Mouse (Mus musculus) left cerebral cortex, adult 9 months (tissue): ENCODE results near the gene Ccdc180.

ENCODE experiments used
- DNase-seq, 2 experiments: peaks; one replicate each; pipeline ENCODE4 v3.0.0; 2022; ENCODE audit warnings: low spot score in 2 of 2

The Ccdc180 gene

GRCm38 (mm10) chr4:45890066-45890761 lies at the start of gene Ccdc180:
Gene Ccdc180 (plus strand): TSS chr4:45890303.
- DNase-seq, result peak in 1 of 2 experiments; percentile 44

- DNase-seq, result peak in 1 of 2 experiments; percentile 60
Measured at GRCm38 (mm10) chr4:45844355-45844754, 45.7 kb upstream of the Ccdc180 start.

GRCm38 (mm10) chr4:45846263-45846662 lies 43.8 kb upstream of the Ccdc180 start:
- DNase-seq, result no peak

GRCm38 (mm10) chr4:45848109-45848824 lies 41.8 kb upstream of the Ccdc180 start, which contains the start of gene Stra6l:
Gene Stra6l (plus strand): TSS chr4:45848664.
- DNase-seq, result no peak

- DNase-seq, result no peak
Measured at GRCm38 (mm10) chr4:45848825-45849156, 41.3 kb upstream of the Ccdc180 start.

- no peak for DNase-seq
Measured at GRCm38 (mm10) chr4:45849419-45849818, 40.7 kb upstream of the Ccdc180 start.

- DNase-seq, result no peak
Measured at GRCm38 (mm10) chr4:45851640-45852051, 38.5 kb upstream of the Ccdc180 start.

GRCm38 (mm10) chr4:45853496-45854246 lies 36.4 kb upstream of the Ccdc180 start:
- no peak for DNase-seq

GRCm38 (mm10) chr4:45855803-45856424 lies 34.2 kb upstream of the Ccdc180 start:
- DNase-seq, result peak in 1 of 2 experiments; percentile 74

GRCm38 (mm10) chr4:45861160-45861559 lies 28.9 kb upstream of the Ccdc180 start:
- no peak for DNase-seq

- no peak for DNase-seq
Measured at GRCm38 (mm10) chr4:45867416-45867815, 22.7 kb upstream of the Ccdc180 start.

GRCm38 (mm10) chr4:45869021-45869815 lies 20.9 kb upstream of the Ccdc180 start:
- DNase-seq, result no peak

- no peak for DNase-seq
Measured at GRCm38 (mm10) chr4:45872147-45872546, 18.0 kb upstream of the Ccdc180 start.

- peak in 1 of 2 experiments; percentile 53 for DNase-seq
Measured at GRCm38 (mm10) chr4:45878929-45879328, 11.2 kb upstream of the Ccdc180 start.

- no peak for DNase-seq
Measured at GRCm38 (mm10) chr4:45882521-45882920, 7.6 kb upstream of the Ccdc180 start.

- DNase-seq, result no peak
Measured at GRCm38 (mm10) chr4:45883250-45883649, 6.9 kb upstream of the Ccdc180 start.

- no peak for DNase-seq
Measured at GRCm38 (mm10) chr4:45889487-45889886, 616 bp upstream of the Ccdc180 start.

- no peak for DNase-seq
Measured at GRCm38 (mm10) chr4:45896425-45897081, 6.5 kb downstream of the Ccdc180 start.

- no peak for DNase-seq
Measured at GRCm38 (mm10) chr4:45898413-45898812, 8.3 kb downstream of the Ccdc180 start.

- peak; percentile 8 to 39 for DNase-seq
Measured at GRCm38 (mm10) chr4:45909256-45909655, 19.2 kb downstream of the Ccdc180 start.

GRCm38 (mm10) chr4:45909924-45910323 lies 19.8 kb downstream of the Ccdc180 start:
- no peak for DNase-seq
